Mouse (Mus musculus) splenic B cell, adult 2 months (primary cell): ENCODE results near the gene Cubn.
A peak's percentile ranks its signal among the peaks of the same experiment; 100 is the strongest.

ENCODE experiments used
- DNase-seq: peaks from one replicate; pipeline ENCODE4 v3.0.0-alpha.2; 2011; ENCODE audit warnings: low read depth, low spot score
- H3K27me3 ChIP-seq: 2 replicates; pipeline ENCODE4 v1.6.1; 2012; ENCODE audit warnings: mild to moderate bottlenecking, low read length, moderate library complexity, mixed read lengths; ENCODE audit not compliant: control insufficient read depth, poor library complexity, insufficient read depth, severe bottlenecking
- H3K36me3 ChIP-seq: 2 replicates; pipeline ENCODE4 v1.6.1; 2012; ENCODE audit warnings: mild to moderate bottlenecking, low read length, moderate library complexity, mixed read lengths; ENCODE audit not compliant: control insufficient read depth, poor library complexity, insufficient read depth, severe bottlenecking

The Cubn gene

GRCm38 (mm10) chr2:13372825-13373224, 118.8 kb downstream of the Cubn start:
- DNase-seq = no peak
- Histone ChIP-seq H3K27me3 (no peaks in the 10 kb centered on the region), H3K36me3 (no peaks in the 10 kb centered on the region)

- Histone ChIP-seq H3K27me3 (no peaks in the 10 kb centered on the region), H3K36me3 (no peaks in the 10 kb centered on the region)
- DNase-seq = no peak
These were observed 119.3 kb downstream of the Cubn start for GRCm38 (mm10) chr2:13372256-13372824.

- Histone ChIP-seq H3K36me3 (no peaks in the 10 kb centered on the region), H3K27me3 (no peaks in the 10 kb centered on the region)
- no peak for DNase-seq
These were observed 119.8 kb downstream of the Cubn start for GRCm38 (mm10) chr2:13371797-13372170.

GRCm38 (mm10) chr2:13371072-13371796, 120.4 kb downstream of the Cubn start:
- no peaks in the 10 kb centered on the region for H3K36me3 ChIP-seq
- H3K27me3 ChIP-seq = no peaks in the 10 kb centered on the region
- no peak for DNase-seq

GRCm38 (mm10) chr2:13370556-13370955, 121.1 kb downstream of the Cubn start:
- no peak for DNase-seq
- no peaks in the 10 kb centered on the region for H3K36me3 ChIP-seq
- H3K27me3 ChIP-seq = no peaks in the 10 kb centered on the region

- DNase-seq = no peak
- Histone ChIP-seq H3K27me3 (no peaks in the 10 kb centered on the region), H3K36me3 (no peaks in the 10 kb centered on the region)
These were observed 123.1 kb downstream of the Cubn start for GRCm38 (mm10) chr2:13368517-13368916.

GRCm38 (mm10) chr2:13357885-13358552, 133.6 kb downstream of the Cubn start:
- Histone ChIP-seq H3K36me3 (no peaks in the 10 kb centered on the region), H3K27me3 (no peaks in the 10 kb centered on the region)
- DNase-seq = no peak

- no peak for DNase-seq
- H3K36me3 ChIP-seq = no peaks in the 10 kb centered on the region
- H3K27me3 ChIP-seq = no peaks in the 10 kb centered on the region
These were observed 138.8 kb downstream of the Cubn start for GRCm38 (mm10) chr2:13352775-13353174.

- no peak for DNase-seq
- no peaks in the 10 kb centered on the region for H3K36me3 ChIP-seq
These were observed 139.4 kb downstream of the Cubn start for GRCm38 (mm10) chr2:13352112-13352728.

GRCm38 (mm10) chr2:13342325-13342926, 149.2 kb downstream of the Cubn start:
- H3K27me3 ChIP-seq = no peaks in the 10 kb centered on the region
- H3K36me3 ChIP-seq = no peaks in the 10 kb centered on the region
- DNase-seq = no peak

More at GRCm38 (mm10) chr2:13352112-13352728, 139.4 kb downstream of the Cubn start:
- H3K27me3 ChIP-seq = no peaks in the 10 kb centered on the region

GRCm38 (mm10) chr2:13335446-13335845, 156.2 kb downstream of the Cubn start:
- H3K36me3 ChIP-seq = no peaks in the 10 kb centered on the region
- no peaks in the 10 kb centered on the region for H3K27me3 ChIP-seq
- no peak for DNase-seq

- DNase-seq = peak; percentile 5
- Histone ChIP-seq H3K36me3 (no peaks in the 10 kb centered on the region), H3K27me3 (no peaks in the 10 kb centered on the region)
These were observed 161.7 kb downstream of the Cubn start for GRCm38 (mm10) chr2:13329754-13330417.

GRCm38 (mm10) chr2:13303376-13303775, 188.2 kb downstream of the Cubn start:
- no peak for DNase-seq
- Histone ChIP-seq H3K27me3 (no peaks in the 10 kb centered on the region), H3K36me3 (no peaks in the 10 kb centered on the region)

- H3K27me3 ChIP-seq = no peaks in the 10 kb centered on the region
- H3K36me3 ChIP-seq = no peaks in the 10 kb centered on the region
- DNase-seq = peak; percentile 48
These were observed 192.6 kb downstream of the Cubn start for GRCm38 (mm10) chr2:13299031-13299430.
